Comparison of ENCODE assay signal across 18 mouse cellular contexts in genomic region chr17:85930789-85931188, GRCm38 (mm10).
DNase-seq lines count a peak whose midpoint lies in the region; ATAC-seq and TF ChIP-seq lines count a peak whose summit lies in the region.
"Had no signal": no experiment of that assay in that cellular context is flagged by ENCODE, and none has a peak within 500 bp of the region (broad histone marks: within the 10 kb centered on the region; RNA-seq: fewer than 3 reads in every experiment).

No protein-coding gene starts in this region.

- DNase-seq in layer of hippocampus, adult 9-11 months: peak; percentile 5
- no peak for DNase-seq in layer of hippocampus, adult 8-10 months (ENCODE audit: low spot score in 2 of 2)
- DNase-seq in midbrain, embryonic 11.5 days (ENCODE audit: low spot score, missing footprints): peak; percentile 81
- DNase-seq in midbrain, postnatal 0 days (ENCODE audit: low spot score): no peak
- no peak for DNase-seq in heart, adult 9 months (ENCODE audit: low spot score in 2 of 2)
- DNase-seq in urinary bladder, postnatal 14 days (ENCODE audit: low spot score): no peak
- DNase-seq: adrenal gland, postnatal 25 days; cerebellum, adult 18-20 months; embryo, embryonic 11 days; gastrocnemius, postnatal 14 days; heart, adult 2 months; heart, postnatal 36 days had no signal

- no peaks in the 10 kb centered on the region for H3K27me3 ChIP-seq in midbrain, embryonic 11.5 days (ENCODE audit: control insufficient read depth, insufficient read depth, low read length)
- no peaks in the 10 kb centered on the region for H3K27me3 ChIP-seq in midbrain, postnatal 0 days (ENCODE audit: insufficient read depth, low read length)
- H3K27me3 ChIP-seq in limb, embryonic 12.5 days: peaks cover 35% of the 10 kb centered on the region
- H3K27me3 ChIP-seq in limb, embryonic 15.5 days: peaks cover 13% of the 10 kb centered on the region; the same call in 1 of the 2 replicates
- H3K27me3 ChIP-seq: forebrain, embryonic 12.5 days had no signal

- H3K36me3 ChIP-seq in midbrain, embryonic 11.5 days (ENCODE audit: control insufficient read depth, insufficient read depth, low read length): no peaks in the 10 kb centered on the region
- no peaks in the 10 kb centered on the region for H3K36me3 ChIP-seq in midbrain, postnatal 0 days (ENCODE audit: insufficient read depth, low read length)
- no peaks in the 10 kb centered on the region for H3K36me3 ChIP-seq in limb, embryonic 12.5 days
- H3K36me3 ChIP-seq in limb, embryonic 15.5 days: no peaks in the 10 kb centered on the region
- H3K36me3 ChIP-seq: embryonic facial prominence, embryonic 12.5 days; forebrain, embryonic 12.5 days; heart, embryonic 13.5 days had no signal

- no peak for ATAC-seq in midbrain, embryonic 11.5 days (ENCODE audit: low FRiP score)
- ATAC-seq in midbrain, postnatal 0 days (ENCODE audit: low FRiP score): no peak
- no peak for ATAC-seq in limb, embryonic 12.5 days (ENCODE audit: insufficient number of reproducible peaks, insufficient read depth, low FRiP score, low TSS enrichment, low read depth)
- ATAC-seq in limb, embryonic 15.5 days (ENCODE audit: insufficient number of reproducible peaks, low FRiP score, low TSS enrichment, low read depth): no peak
- ATAC-seq: forebrain, embryonic 16.5 days had no signal

- H3K4me2 ChIP-seq in midbrain, embryonic 11.5 days: no peak overlapping the region
- H3K4me2 ChIP-seq in midbrain, postnatal 0 days (ENCODE audit: low read depth, low read length, poor library complexity, severe bottlenecking): no peak overlapping the region
- H3K4me2 ChIP-seq in limb, embryonic 12.5 days: no peak overlapping the region
- no peak overlapping the region for H3K4me2 ChIP-seq in limb, embryonic 15.5 days
- H3K4me2 ChIP-seq: embryonic facial prominence, embryonic 12.5 days; forebrain, embryonic 12.5 days; heart, embryonic 13.5 days had no signal

- no peak overlapping the region for H3K27ac ChIP-seq in midbrain, embryonic 11.5 days (ENCODE audit: low read depth, low read length)
- H3K27ac ChIP-seq in midbrain, postnatal 0 days (ENCODE audit: low read depth, low read length): no peak overlapping the region
- H3K27ac ChIP-seq in limb, embryonic 12.5 days: peak overlapping the region; percentile 92
- H3K27ac ChIP-seq in limb, embryonic 15.5 days: peak overlapping the region; percentile 81
- H3K27ac ChIP-seq: embryonic facial prominence, embryonic 12.5 days; forebrain, embryonic 12.5 days; heart, adult 2 months; heart, embryonic 13.5 days had no signal

- H3K9me3 ChIP-seq in midbrain, embryonic 11.5 days (ENCODE audit: control insufficient read depth, low read length): no peaks in the 10 kb centered on the region
- H3K9me3 ChIP-seq in midbrain, postnatal 0 days (ENCODE audit: low read length): no peaks in the 10 kb centered on the region
- H3K9me3 ChIP-seq in limb, embryonic 12.5 days: no peaks in the 10 kb centered on the region
- no peaks in the 10 kb centered on the region for H3K9me3 ChIP-seq in limb, embryonic 15.5 days
- H3K9me3 ChIP-seq: embryonic facial prominence, embryonic 12.5 days; forebrain, embryonic 12.5 days; heart, embryonic 13.5 days had no signal

- no peak overlapping the region for H3K9ac ChIP-seq in midbrain, embryonic 11.5 days (ENCODE audit: low read length)
- no peak overlapping the region for H3K9ac ChIP-seq in midbrain, postnatal 0 days (replicated peaks; ENCODE audit: low read length, poor library complexity, severe bottlenecking)
- H3K9ac ChIP-seq in limb, embryonic 12.5 days (replicated peaks): no peak overlapping the region
- no peak overlapping the region for H3K9ac ChIP-seq in limb, embryonic 15.5 days
- H3K9ac ChIP-seq: embryonic facial prominence, embryonic 12.5 days; forebrain, embryonic 12.5 days; heart, embryonic 13.5 days had no signal

- WGBS in midbrain, embryonic 11.5 days: 89% methylated on average over 5 of the region's 5 CpGs
- WGBS in midbrain, postnatal 0 days: 89% methylated on average over 5 of the region's 5 CpGs
- 39% methylated on average over 5 of the region's 5 CpGs for WGBS in limb, embryonic 12.5 days
- WGBS in limb, embryonic 15.5 days: 41% methylated on average over 5 of the region's 5 CpGs

- no peak for TF ChIP-seq CTCF in midbrain, postnatal 0 days (IDR thresholded peaks at IDR 0.05)

- no peaks in the 10 kb centered on the region for H3K4me1 ChIP-seq in midbrain, embryonic 11.5 days (ENCODE audit: control insufficient read depth, insufficient read depth, low read length)
- no peaks in the 10 kb centered on the region for H3K4me1 ChIP-seq in midbrain, postnatal 0 days (ENCODE audit: insufficient read depth, low read length)
- peaks cover 72% of the 10 kb centered on the region for H3K4me1 ChIP-seq in limb, embryonic 12.5 days (replicated peaks)
- peaks cover 60% of the 10 kb centered on the region for H3K4me1 ChIP-seq in limb, embryonic 15.5 days
- H3K4me1 ChIP-seq: heart, embryonic 13.5 days had no signal

- H3K4me3 ChIP-seq in midbrain, embryonic 11.5 days (ENCODE audit: low read depth, low read length): no peak overlapping the region
- no peak overlapping the region for H3K4me3 ChIP-seq in midbrain, postnatal 0 days (ENCODE audit: low read depth, low read length)
- no peak overlapping the region for H3K4me3 ChIP-seq in limb, embryonic 12.5 days (replicated peaks)
- H3K4me3 ChIP-seq in limb, embryonic 15.5 days: no peak overlapping the region
- H3K4me3 ChIP-seq: embryonic facial prominence, embryonic 12.5 days; forebrain, embryonic 12.5 days; heart, adult 2 months; heart, embryonic 13.5 days had no signal

Comparison
In these comparisons a context has a peak if more than half of its experiments do, and no peak if none do; other contexts are left out.
1. DNase-seq: peak in layer of hippocampus, adult 9-11 months (single experiment) and midbrain, embryonic 11.5 days (single experiment); none in layer of hippocampus, adult 8-10 months (0 of 2), midbrain, postnatal 0 days (single experiment), heart, adult 9 months (0 of 2) and urinary bladder, postnatal 14 days (single experiment).
2. H3K27ac ChIP-seq: peak in limb, embryonic 12.5 days (single experiment) and limb, embryonic 15.5 days (single experiment); none in midbrain, embryonic 11.5 days (single experiment) and midbrain, postnatal 0 days (single experiment).